In the genomic region with DNA sequence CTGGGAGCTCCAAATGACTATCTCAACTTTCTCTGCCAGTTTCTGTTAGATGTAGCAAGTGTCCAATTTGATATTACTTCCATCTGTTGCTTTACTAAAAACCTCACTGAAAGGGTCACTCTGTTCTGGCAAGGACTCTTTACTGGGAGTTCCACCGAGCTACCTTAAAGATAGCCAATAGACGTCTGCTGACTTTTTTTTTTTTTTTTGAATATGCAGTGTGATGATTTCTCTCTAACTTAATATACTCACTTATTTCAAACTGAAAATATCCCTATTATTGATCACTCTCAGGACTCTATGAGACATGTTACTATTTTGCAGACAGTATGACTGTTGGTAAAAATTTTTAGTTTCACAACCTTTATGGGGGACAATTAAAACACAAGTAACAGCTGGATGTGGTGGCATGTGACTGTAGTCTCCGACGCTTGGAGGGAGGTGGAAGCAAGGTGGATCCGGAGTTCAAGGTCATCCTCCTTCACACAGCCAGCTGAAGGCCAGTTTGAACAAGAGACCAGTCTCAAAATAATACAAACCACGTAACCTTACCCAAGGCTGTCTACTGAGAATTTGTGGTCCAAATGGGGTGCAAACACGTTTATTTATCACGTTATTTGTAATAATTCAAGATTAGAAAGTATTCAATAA, we compare ENCODE assay signal across 8 mouse cellular contexts. TPM values are rescaled to one million over a fixed set of nuclear protein-coding genes. Genes with fewer than 3 reads are reported as not detected.
A peak's percentile ranks its signal among the peaks of the same experiment; 100 is the strongest.
DNase-seq lines count a peak whose midpoint lies in the region; ATAC-seq and TF ChIP-seq lines count a peak whose summit lies in the region.

No protein-coding gene starts in this region.

- WGBS in forebrain, embryonic 16.5 days, result 20% methylated on average over 8 of the region's 8 CpGs
- WGBS in limb, embryonic 15.5 days, result 12% methylated on average over 8 of the region's 8 CpGs

- DNase-seq in testis, postnatal 10 days (ENCODE audit: low spot score), result no peak
- no peak for DNase-seq in frontal cortex, postnatal 10 days (ENCODE audit: low spot score in 2 of 2)
- DNase-seq in layer of hippocampus, adult 9-11 months, result no peak
- DNase-seq in frontal cortex, postnatal 25 days (ENCODE audit: low spot score in 2 of 2), result no peak
- no peak for DNase-seq in layer of hippocampus, postnatal 25 days (ENCODE audit: extremely low spot score in 1 of 2, low spot score in 1 of 2)

- TF ChIP-seq POLR2A in testis, adult 2 months (IDR thresholded peaks at IDR 0.05; ENCODE audit: control insufficient read depth, low read depth, low read length), result no peak

- no peaks in the 10 kb centered on the region for H3K9me3 ChIP-seq in forebrain, embryonic 16.5 days (ENCODE audit: control insufficient read depth, low read length)
- H3K9me3 ChIP-seq in limb, embryonic 15.5 days, result no peaks in the 10 kb centered on the region

- H3K27ac ChIP-seq in testis, adult 2 months (ENCODE audit: control insufficient read depth, insufficient read depth, low read depth, low read length), result no peak overlapping the region
- no peak overlapping the region for H3K27ac ChIP-seq in forebrain, embryonic 16.5 days (ENCODE audit: low read length)
- no peak overlapping the region for H3K27ac ChIP-seq in limb, embryonic 15.5 days

- H3K9ac ChIP-seq in forebrain, embryonic 16.5 days (replicated peaks; ENCODE audit: low read depth, low read length), result peak overlapping the region; percentile 68
- peak overlapping the region; percentile 71; the same call in 1 of the 2 replicates for H3K9ac ChIP-seq in limb, embryonic 15.5 days

- ATAC-seq in forebrain, embryonic 16.5 days, result no peak
- ATAC-seq in limb, embryonic 15.5 days (ENCODE audit: insufficient number of reproducible peaks, low FRiP score, low TSS enrichment, low read depth), result no peak

- H3K4me2 ChIP-seq in forebrain, embryonic 16.5 days (ENCODE audit: low read length), result peak overlapping the region; percentile 78
- H3K4me2 ChIP-seq in limb, embryonic 15.5 days, result peak overlapping the region; percentile 74

- no peak for TF ChIP-seq CTCF in testis, adult 2 months (IDR thresholded peaks at IDR 0.05; ENCODE audit: control insufficient read depth, insufficient read depth, insufficient replicate concordance, low read depth, low read length)

- H3K4me3 ChIP-seq in testis, adult 2 months (ENCODE audit: control insufficient read depth, low read depth, low read length), result peak overlapping the region; percentile 97
- H3K4me3 ChIP-seq in forebrain, embryonic 16.5 days (replicated peaks; ENCODE audit: low read length), result peak overlapping the region; percentile 59
- peak overlapping the region; percentile 86 for H3K4me3 ChIP-seq in limb, embryonic 15.5 days

- H3K27me3 ChIP-seq in testis, adult 2 months (ENCODE audit: control insufficient read depth, insufficient read depth, low read length), result no peaks in the 10 kb centered on the region
- H3K27me3 ChIP-seq in forebrain, embryonic 16.5 days (replicated peaks; ENCODE audit: control insufficient read depth, insufficient read depth, low read length), result no peaks in the 10 kb centered on the region
- H3K27me3 ChIP-seq in limb, embryonic 15.5 days, result no peaks in the 10 kb centered on the region

- peaks cover 3% of the 10 kb centered on the region for H3K4me1 ChIP-seq in testis, adult 2 months (ENCODE audit: control insufficient read depth, insufficient read depth, low read length)
- peaks cover 9% of the 10 kb centered on the region for H3K4me1 ChIP-seq in forebrain, embryonic 16.5 days (replicated peaks; ENCODE audit: control insufficient read depth, insufficient read depth, low read length)
- H3K4me1 ChIP-seq in limb, embryonic 15.5 days, result peaks cover 15% of the 10 kb centered on the region

- peaks cover 2% of the 10 kb centered on the region for H3K36me3 ChIP-seq in testis, adult 2 months (ENCODE audit: control insufficient read depth, insufficient read depth, low read length)
- H3K36me3 ChIP-seq in forebrain, embryonic 16.5 days (ENCODE audit: control insufficient read depth, insufficient read depth), result peaks cover 2% of the 10 kb centered on the region; the same call in 1 of the 2 replicates
- peaks cover 29% of the 10 kb centered on the region for H3K36me3 ChIP-seq in limb, embryonic 15.5 days

RNA-seq across cellular contexts. Expression of a gene that starts 0.8 kb away (rescaled TPM):
- polyA plus RNA-seq in testis, adult 2 months (2012; rRNA removed), result 74.8 and 77.4 TPM in 2 replicates
- polyA plus RNA-seq in forebrain, embryonic 16.5 days (2015; fragmentation: Nextera tagmentation; extraction: Ambion mirVana), result 272 and 303 TPM in 2 replicates
- polyA plus RNA-seq in limb, embryonic 15.5 days (2015; fragmentation: Nextera tagmentation; extraction: Ambion mirVana), result 201 and 214 TPM in 2 replicates
- 100 to 1,000 TPM; 107 to 117 TPM for total RNA-seq in layer of hippocampus, postnatal 25 days (2021)

RNA-seq across cellular contexts. Expression of a gene that starts 1.1 kb away (rescaled TPM):
- 78.9 and 86.0 TPM in 2 replicates for polyA plus RNA-seq in testis, adult 2 months (2012; rRNA removed)
- polyA plus RNA-seq in forebrain, embryonic 16.5 days (2015; fragmentation: Nextera tagmentation; extraction: Ambion mirVana), result 29.5 and 38.5 TPM in 2 replicates
- 22.7 and 25.6 TPM in 2 replicates for polyA plus RNA-seq in limb, embryonic 15.5 days (2015; fragmentation: Nextera tagmentation; extraction: Ambion mirVana)
- 10 to 100 TPM; 67.0 to 77.5 TPM for total RNA-seq in layer of hippocampus, postnatal 25 days (2021)

RNA-seq across cellular contexts. Expression of a gene that starts 19.3 kb away (rescaled TPM):
- not detected in 2 replicates for polyA plus RNA-seq in testis, adult 2 months (2012; rRNA removed)
- not detected in 2 replicates for polyA plus RNA-seq in forebrain, embryonic 16.5 days (2015; fragmentation: Nextera tagmentation; extraction: Ambion mirVana)
- 19.6 and 58.3 TPM in 2 replicates for polyA plus RNA-seq in limb, embryonic 15.5 days (2015; fragmentation: Nextera tagmentation; extraction: Ambion mirVana)
- total RNA-seq in layer of hippocampus, postnatal 25 days (2021), result 1 to 10 TPM; 1.3 to 2.8 TPM

RNA-seq across cellular contexts. Expression of a gene that starts 23.6 kb away (rescaled TPM):
- 20.8 and 22.9 TPM in 2 replicates for polyA plus RNA-seq in testis, adult 2 months (2012; rRNA removed)
- polyA plus RNA-seq in forebrain, embryonic 16.5 days (2015; fragmentation: Nextera tagmentation; extraction: Ambion mirVana), result 35.6 and 40.4 TPM in 2 replicates
- 70.7 and 71.6 TPM in 2 replicates for polyA plus RNA-seq in limb, embryonic 15.5 days (2015; fragmentation: Nextera tagmentation; extraction: Ambion mirVana)
- total RNA-seq in layer of hippocampus, postnatal 25 days (2021), result 10 to 100 TPM; 26.6 to 29.6 TPM

RNA-seq across cellular contexts. Expression of a gene that starts 24.2 kb away (rescaled TPM):
- polyA plus RNA-seq in testis, adult 2 months (2012; rRNA removed), result 33.7 and 34.5 TPM in 2 replicates
- 91.2 and 101 TPM in 2 replicates for polyA plus RNA-seq in forebrain, embryonic 16.5 days (2015; fragmentation: Nextera tagmentation; extraction: Ambion mirVana)
- 85.7 and 90.6 TPM in 2 replicates for polyA plus RNA-seq in limb, embryonic 15.5 days (2015; fragmentation: Nextera tagmentation; extraction: Ambion mirVana)
- total RNA-seq in layer of hippocampus, postnatal 25 days (2021), result 10 to 100 TPM; 79.1 to 86.5 TPM

Comparison
In these comparisons a context has a peak if more than half of its experiments do, and no peak if none do; other contexts are left out.
1. RNA of a gene that starts 19.3 kb away (polyA plus RNA-seq): 19.6 to 58.3 TPM in limb, embryonic 15.5 days; not detected in testis, adult 2 months and not detected in forebrain, embryonic 16.5 days; every median in the first group is over 10 times any median in the second.
2. Peak in every context shown above with its lines, with median percentiles within 50 percentile points of each other: H3K4me3 ChIP-seq.